Mouse (Mus musculus): Measurements from ENCODE around the gene Fbxo5. TPM values are rescaled to one million over a fixed set of nuclear protein-coding genes. Genes with fewer than 3 reads are reported as not detected.

Gene Fbxo5
- 23.1 and 26.2 TPM in 2 replicates for polyA plus RNA-seq (2012; ENCODE audit: insufficient read depth, insufficient read length, missing spikeins)

GRCm38 (mm10) chr10:5805243-5805730 is at the start of gene Fbxo5:
TSS of gene Fbxo5 (minus strand) at chr10:5805600.
- H3K4me3 ChIP-seq (ENCODE audit: insufficient read depth, low read length): peak within 1 kb of the TSS; percentile 95
- H3K27ac ChIP-seq (ENCODE audit: insufficient read depth, low read depth, low read length): peak within 1 kb of the TSS; percentile 91
- TF ChIP-seq POLR2A (IDR thresholded peaks at IDR 0.05; ENCODE audit: borderline replicate concordance, low read depth, low read length): no peak
- no peak for TF ChIP-seq CTCF (IDR thresholded peaks at IDR 0.05; ENCODE audit: low read depth, low read length)
- peaks cover 20% of the 10 kb centered on the region for H3K4me1 ChIP-seq (ENCODE audit: control insufficient read depth, insufficient read depth, low read length)

DNA sequence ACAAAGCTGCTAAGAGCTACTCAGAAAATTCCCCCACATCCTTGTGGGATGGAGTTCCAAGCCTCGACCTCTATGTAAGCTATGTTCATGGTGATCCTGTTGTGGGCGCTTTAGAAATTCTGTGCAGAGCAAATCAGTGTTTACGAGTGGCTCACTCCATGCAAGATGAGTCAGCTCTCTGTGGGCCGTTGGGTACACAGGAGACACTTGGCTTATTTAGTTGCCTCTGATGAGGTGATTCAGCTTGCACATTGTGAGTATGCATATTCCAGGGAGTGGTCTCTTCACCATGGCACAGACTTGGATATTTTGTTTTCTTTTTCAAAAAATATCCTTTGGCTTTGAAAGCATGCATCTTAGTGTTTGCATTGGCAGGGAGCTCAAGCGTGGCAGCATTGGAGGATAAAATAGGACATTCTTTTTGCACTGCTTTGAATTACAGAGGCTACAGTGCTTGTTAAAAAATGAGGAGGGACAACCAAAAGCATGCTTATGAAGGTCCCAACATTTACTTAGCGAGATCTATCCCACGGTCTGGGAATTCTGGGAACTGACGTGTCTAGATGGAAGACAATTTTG is 48.0 kb upstream of the Fbxo5 start:
- H3K27ac ChIP-seq (ENCODE audit: insufficient read depth, low read depth, low read length): no peak overlapping the region
- TF ChIP-seq POLR2A (IDR thresholded peaks at IDR 0.05; ENCODE audit: borderline replicate concordance, low read depth, low read length) (no peak), CTCF (IDR thresholded peaks at IDR 0.05; ENCODE audit: low read depth, low read length) (no peak)
- H3K4me1 ChIP-seq (ENCODE audit: control insufficient read depth, insufficient read depth, low read length): no peaks in the 10 kb centered on the region; the same call in 1 of the 2 replicates
- H3K4me3 ChIP-seq (ENCODE audit: insufficient read depth, low read length): no peak overlapping the region

DNA sequence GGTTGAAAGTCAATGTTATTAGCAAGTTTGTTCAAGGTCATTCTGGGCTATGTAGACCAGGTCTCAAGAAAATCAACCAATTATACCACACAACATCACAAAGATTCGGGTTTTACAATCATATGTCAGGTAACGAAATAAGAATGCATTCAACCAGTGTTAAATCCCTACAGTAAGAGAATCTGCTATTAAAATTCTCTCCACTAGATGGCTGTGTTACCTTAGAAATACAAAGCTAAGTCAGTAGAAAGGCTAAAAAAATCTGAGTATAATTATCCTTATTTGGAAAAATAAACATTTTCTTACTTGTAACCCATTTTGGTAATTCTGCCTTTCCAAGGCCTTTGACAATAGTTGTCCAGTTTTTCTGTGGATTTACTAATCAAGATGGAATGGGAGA is 41.5 kb upstream of the Fbxo5 start:
- TF ChIP-seq CTCF (IDR thresholded peaks at IDR 0.05; ENCODE audit: low read depth, low read length) (no peak), POLR2A (IDR thresholded peaks at IDR 0.05; ENCODE audit: borderline replicate concordance, low read depth, low read length) (no peak)
- Histone ChIP-seq H3K4me3 (ENCODE audit: insufficient read depth, low read length) (no peak overlapping the region), H3K27ac (ENCODE audit: insufficient read depth, low read depth, low read length) (no peak overlapping the region), H3K4me1 (ENCODE audit: control insufficient read depth, insufficient read depth, low read length) (no peaks in the 10 kb centered on the region)

DNA sequence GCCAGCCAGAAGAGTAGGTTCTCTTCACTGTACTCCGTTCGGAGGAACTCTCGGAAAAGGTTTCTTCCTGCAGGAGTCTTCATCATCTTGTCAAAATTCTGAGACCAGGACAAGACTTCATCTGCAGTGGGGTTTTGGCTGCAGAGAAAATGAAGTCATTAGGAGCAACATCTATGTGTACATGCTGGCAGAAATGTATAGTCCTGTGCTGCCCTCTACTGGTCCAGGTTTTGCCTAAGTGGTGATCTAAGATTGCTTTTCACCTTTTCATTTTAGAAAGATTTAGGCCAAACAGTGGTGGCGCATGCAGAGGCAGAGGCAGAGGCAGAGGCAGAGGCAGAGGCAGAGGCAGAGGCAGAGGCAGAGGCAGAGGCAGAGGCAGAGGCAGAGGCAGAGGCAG is 36.0 kb upstream of the Fbxo5 start:
- no peak overlapping the region for H3K4me3 ChIP-seq (ENCODE audit: insufficient read depth, low read length)
- no peak overlapping the region for H3K27ac ChIP-seq (ENCODE audit: insufficient read depth, low read depth, low read length)
- no peaks in the 10 kb centered on the region for H3K4me1 ChIP-seq (ENCODE audit: control insufficient read depth, insufficient read depth, low read length)
- TF ChIP-seq CTCF (IDR thresholded peaks at IDR 0.05; ENCODE audit: low read depth, low read length) (no peak), POLR2A (IDR thresholded peaks at IDR 0.05; ENCODE audit: borderline replicate concordance, low read depth, low read length) (no peak)

DNA sequence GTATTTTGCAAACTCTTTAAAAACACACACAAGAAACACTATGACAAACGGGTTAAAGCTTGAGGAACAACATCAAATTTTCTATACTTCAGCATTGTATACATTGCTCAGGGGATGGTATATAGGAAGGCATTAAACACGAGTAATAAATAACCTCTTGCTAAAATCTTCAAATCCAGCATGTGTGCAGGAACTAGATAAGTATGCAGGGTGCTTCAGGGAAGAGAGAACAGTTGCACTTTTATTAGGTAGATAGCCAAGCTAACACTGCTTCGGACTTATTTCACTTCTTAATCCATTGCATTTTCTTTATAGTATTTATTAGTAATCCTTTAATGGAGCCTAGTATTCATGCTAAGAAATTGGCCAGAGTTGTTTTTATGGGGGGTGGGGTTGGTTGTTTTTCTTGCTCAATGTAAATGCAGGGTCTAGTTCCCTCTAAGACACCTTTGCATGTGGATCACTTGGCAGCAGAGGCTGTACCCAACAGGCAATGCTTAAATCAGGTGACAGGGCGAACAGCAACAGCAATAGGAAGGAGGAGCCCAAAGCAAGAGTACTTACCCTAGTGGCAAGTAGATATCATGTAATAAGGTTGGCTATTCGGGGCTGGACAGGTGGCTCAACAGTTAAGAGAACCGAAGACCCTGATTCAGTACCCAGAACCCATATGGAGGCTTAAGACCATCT is 21.1 kb upstream of the Fbxo5 start:
- Histone ChIP-seq H3K4me1 (ENCODE audit: control insufficient read depth, insufficient read depth, low read length) (peaks cover 11% of the 10 kb centered on the region), H3K4me3 (ENCODE audit: insufficient read depth, low read length) (no peak overlapping the region)
- TF ChIP-seq POLR2A (IDR thresholded peaks at IDR 0.05; ENCODE audit: borderline replicate concordance, low read depth, low read length) (no peak), CTCF (IDR thresholded peaks at IDR 0.05; ENCODE audit: low read depth, low read length) (no peak)

DNA sequence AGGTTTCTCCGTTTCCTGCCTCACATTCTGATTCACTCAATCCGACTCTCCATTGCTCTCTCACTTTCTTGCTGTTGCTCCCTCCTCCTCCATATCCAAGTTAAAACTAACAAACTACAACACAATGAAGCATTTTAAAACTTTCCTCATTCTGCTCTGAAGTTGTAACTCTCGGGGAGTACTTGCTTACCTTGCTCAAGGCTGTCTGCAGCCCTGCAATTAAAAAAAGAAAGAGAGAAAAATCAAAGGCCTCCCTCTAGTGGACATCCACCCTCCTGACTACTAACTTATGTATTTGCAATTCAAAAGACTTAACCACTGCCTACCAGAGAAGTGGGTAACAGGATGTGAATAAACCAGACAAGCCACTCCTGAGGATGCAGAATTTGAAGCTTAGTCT is 19.4 kb upstream of the Fbxo5 start:
- H3K27ac ChIP-seq (ENCODE audit: insufficient read depth, low read depth, low read length): peak overlapping the region; percentile 45
- peak overlapping the region; percentile 75 for H3K4me3 ChIP-seq (ENCODE audit: insufficient read depth, low read length)
- TF ChIP-seq POLR2A (IDR thresholded peaks at IDR 0.05; ENCODE audit: borderline replicate concordance, low read depth, low read length) (no peak), CTCF (IDR thresholded peaks at IDR 0.05; ENCODE audit: low read depth, low read length) (no peak)
- peaks cover 11% of the 10 kb centered on the region for H3K4me1 ChIP-seq (ENCODE audit: control insufficient read depth, insufficient read depth, low read length)

More for the DNA sequence above, 21.1 kb upstream of the Fbxo5 start:
- H3K27ac ChIP-seq (ENCODE audit: insufficient read depth, low read depth, low read length): no peak overlapping the region

DNA sequence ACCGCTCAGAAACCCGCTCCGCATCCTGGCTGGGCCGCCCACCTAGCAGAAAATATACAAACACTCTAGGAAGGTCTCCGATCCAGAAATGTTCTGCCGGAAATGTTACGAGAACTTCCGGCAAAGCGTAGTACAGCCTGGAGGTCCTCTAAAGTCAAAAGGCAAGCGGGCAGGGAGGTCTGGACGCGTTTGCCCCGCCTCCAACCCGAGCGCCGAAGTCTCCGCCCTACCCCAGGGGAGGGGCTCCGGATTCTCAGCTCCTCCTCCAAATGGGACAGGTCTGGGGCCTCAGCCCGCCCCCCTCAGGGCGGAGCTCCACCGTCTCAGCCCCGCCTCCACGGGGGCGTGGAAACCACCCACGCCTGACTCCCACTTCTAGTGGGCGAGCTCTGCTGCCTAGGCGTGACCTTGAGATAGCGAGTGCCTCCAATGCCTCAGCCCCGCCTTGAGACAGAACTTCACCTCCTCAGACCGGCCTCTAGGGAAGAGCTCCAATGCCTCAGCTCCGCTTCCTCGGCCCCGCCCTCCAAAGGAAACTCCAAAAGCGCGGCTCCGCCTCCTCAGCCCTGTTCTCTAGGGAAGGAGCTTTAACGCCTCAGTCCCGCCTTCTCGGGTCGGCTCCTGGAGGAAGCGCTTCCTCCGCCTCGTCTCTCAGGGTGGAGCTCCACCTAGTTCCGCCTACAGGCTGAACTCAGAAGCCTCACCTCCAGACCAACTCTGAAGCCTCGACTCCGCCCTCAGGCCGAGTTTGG is 18.5 kb upstream of the Fbxo5 start, which contains the start of gene Mtrf1l:
Gene Mtrf1l (minus strand): TSS at position 171 of the 752 bp plus-strand sequence.
- TF ChIP-seq CTCF (IDR thresholded peaks at IDR 0.05; ENCODE audit: low read depth, low read length) (no peak), POLR2A (IDR thresholded peaks at IDR 0.05; ENCODE audit: borderline replicate concordance, low read depth, low read length) (no peak)
- Histone ChIP-seq H3K4me3 (ENCODE audit: insufficient read depth, low read length) (peak within 1 kb of the TSS; percentile 75), H3K27ac (ENCODE audit: insufficient read depth, low read depth, low read length) (peak within 1 kb of the TSS; percentile 88), H3K4me1 (ENCODE audit: control insufficient read depth, insufficient read depth, low read length) (peaks cover 11% of the 10 kb centered on the region)

- Histone ChIP-seq H3K4me1 (ENCODE audit: control insufficient read depth, insufficient read depth, low read length) (peaks cover 11% of the 10 kb centered on the region), H3K27ac (ENCODE audit: insufficient read depth, low read depth, low read length) (peak overlapping the region; percentile 72), H3K4me3 (ENCODE audit: insufficient read depth, low read length) (peak overlapping the region; percentile 75)
- TF ChIP-seq CTCF (IDR thresholded peaks at IDR 0.05; ENCODE audit: low read depth, low read length) (no peak), POLR2A (IDR thresholded peaks at IDR 0.05; ENCODE audit: borderline replicate concordance, low read depth, low read length) (no peak)
Observed at GRCm38 (mm10) chr10:5823291-5823739, 17.9 kb upstream of the Fbxo5 start.

DNA sequence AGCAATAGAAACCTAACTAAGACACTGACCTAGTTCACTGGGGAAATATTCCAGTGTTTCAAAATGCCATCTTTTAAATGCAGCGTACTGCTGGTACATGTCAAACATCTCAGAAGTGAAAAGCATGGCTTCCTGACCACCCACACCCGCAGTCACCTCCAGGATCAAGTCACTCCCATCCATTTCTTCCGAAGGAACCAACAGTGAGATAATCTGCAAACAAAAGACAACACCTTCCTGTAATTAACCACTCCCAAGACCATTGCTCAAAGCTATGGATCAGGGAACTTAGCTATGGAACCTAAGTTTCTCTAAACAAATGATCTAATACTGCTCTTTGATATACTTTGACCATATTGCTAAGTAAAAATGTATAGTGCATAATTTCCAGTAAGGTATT is 13.4 kb upstream of the Fbxo5 start:
- Histone ChIP-seq H3K4me1 (ENCODE audit: control insufficient read depth, insufficient read depth, low read length) (peaks cover 8% of the 10 kb centered on the region), H3K4me3 (ENCODE audit: insufficient read depth, low read length) (no peak overlapping the region), H3K27ac (ENCODE audit: insufficient read depth, low read depth, low read length) (no peak overlapping the region)
- no peak for TF ChIP-seq CTCF (IDR thresholded peaks at IDR 0.05; ENCODE audit: low read depth, low read length)
- no peak for TF ChIP-seq POLR2A (IDR thresholded peaks at IDR 0.05; ENCODE audit: borderline replicate concordance, low read depth, low read length)

Data from bone marrow macrophage, adult 2 months (primary cell).